Mouse (Mus musculus): ENCODE data around the gene Dcun1d1.

- TF ChIP-seq CTCF (IDR thresholded peaks at IDR 0.05; ENCODE audit: low read depth, low read length) (no peak), POLR2A (IDR thresholded peaks at IDR 0.05; ENCODE audit: borderline replicate concordance, low read depth, low read length) (no peak)
Measured at GRCm38 (mm10) chr3:35963921-35964320, 26.7 kb upstream of the Dcun1d1 start.

Data from bone marrow macrophage, adult 2 months (primary cell).